Mouse (Mus musculus) 3134 (cell line): Measurements from ENCODE around the gene Isca1.
"Not testable (repeated sequence)": the region's sequence is repeated elsewhere in the genome, so short reads cannot be mapped to it uniquely, and the experiment has no call there.

Experiments
- DNase-seq: peaks from one replicate; pipeline ENCODE4 v3.0.0-alpha.2; 2011; ENCODE audit warnings: low spot score; ENCODE audit not compliant: insufficient read length; ENCODE audit errors: extremely low read depth

The Isca1 gene

GRCm38 (mm10) chr13:59769296-59770163 lies at the start of gene Isca1:
Gene Isca1, minus strand, starts transcription at chr13:59769810.
- DNase-seq, result peak; percentile 99

GRCm38 (mm10) chr13:59817352-59817751 lies 47.7 kb upstream of the Isca1 start:
- DNase-seq, result no peak

- no peak for DNase-seq
Measured at GRCm38 (mm10) chr13:59814109-59814591, 44.5 kb upstream of the Isca1 start.

- no peak for DNase-seq
Measured at GRCm38 (mm10) chr13:59811581-59811980, 42.0 kb upstream of the Isca1 start.

GRCm38 (mm10) chr13:59801000-59801399 lies 31.4 kb upstream of the Isca1 start:
- DNase-seq, result no peak

- DNase-seq, result no peak
Measured at GRCm38 (mm10) chr13:59800077-59800476, 30.5 kb upstream of the Isca1 start.

GRCm38 (mm10) chr13:59798306-59798705 lies 28.7 kb upstream of the Isca1 start:
- no peak for DNase-seq

- no peak for DNase-seq
Measured at GRCm38 (mm10) chr13:59796466-59796848, 26.8 kb upstream of the Isca1 start.

GRCm38 (mm10) chr13:59795807-59796465 lies 26.3 kb upstream of the Isca1 start:
- DNase-seq, result no peak

GRCm38 (mm10) chr13:59794786-59795185 lies 25.2 kb upstream of the Isca1 start:
- no peak for DNase-seq

GRCm38 (mm10) chr13:59782145-59782544 lies 12.5 kb upstream of the Isca1 start, which contains the start of gene Gm49354:
Gene Gm49354, minus strand, starts transcription at chr13:59782245.
- no peak for DNase-seq

- DNase-seq, result not testable (repeated sequence)
Measured at GRCm38 (mm10) chr13:59779744-59780264, 10.2 kb upstream of the Isca1 start.

GRCm38 (mm10) chr13:59779213-59779612 lies 9.6 kb upstream of the Isca1 start:
- DNase-seq, result no peak

- no peak for DNase-seq
Measured at GRCm38 (mm10) chr13:59775168-59775567, 5.6 kb upstream of the Isca1 start.

GRCm38 (mm10) chr13:59771257-59771656 lies 1.6 kb upstream of the Isca1 start:
- DNase-seq, result peak; percentile 33

- DNase-seq, result no peak
Measured at GRCm38 (mm10) chr13:59770847-59771246, 1.2 kb upstream of the Isca1 start.

GRCm38 (mm10) chr13:59770164-59770562 lies 553 bp upstream of the Isca1 start:
- DNase-seq, result peak; percentile 80

- DNase-seq, result no peak
Measured at GRCm38 (mm10) chr13:59768531-59768930, 1.1 kb downstream of the Isca1 start.

GRCm38 (mm10) chr13:59766786-59767515 lies 2.7 kb downstream of the Isca1 start:
- DNase-seq, result no peak

- no peak for DNase-seq
Measured at GRCm38 (mm10) chr13:59762791-59763190, 6.8 kb downstream of the Isca1 start.

GRCm38 (mm10) chr13:59756906-59757305 lies 12.7 kb downstream of the Isca1 start:
- DNase-seq, result no peak
